Mouse (Mus musculus) small intestine, adult 2 months (tissue): ENCODE measurements around the gene Mdm4. TPM values are rescaled to one million over a fixed set of nuclear protein-coding genes. Genes with fewer than 3 reads are reported as not detected.

ENCODE experiments used
- H3K27ac ChIP-seq: fragments of 200-500 bp; 2 replicates; pipeline ENCODE4 v1.5.1; 2012; ENCODE audit warnings: low read depth, low read length, control low read depth, inconsistent platforms; ENCODE audit not compliant: insufficient read depth
- H3K27me3 ChIP-seq: fragments of 200-500 bp; 2 replicates; pipeline ENCODE4 v1.6.1; 2012; ENCODE audit warnings: mild to moderate bottlenecking, moderate library complexity, low read length, inconsistent platforms; ENCODE audit not compliant: control insufficient read depth, insufficient read depth
- H3K36me3 ChIP-seq: fragments of 200-500 bp; 2 replicates; pipeline ENCODE4 v1.6.1; 2012; ENCODE audit warnings: mild to moderate bottlenecking, low read length, control low read depth, inconsistent platforms; ENCODE audit not compliant: control insufficient read depth, insufficient read depth
- H3K4me1 ChIP-seq: fragments of 200-500 bp; 2 replicates; pipeline ENCODE4 v1.6.1; 2012; ENCODE audit warnings: low read length, inconsistent platforms, mixed read lengths; ENCODE audit not compliant: control insufficient read depth, insufficient read depth, insufficient read length
- H3K4me3 ChIP-seq: fragments of 200-500 bp; 2 replicates; pipeline ENCODE4 v1.5.1; 2012; ENCODE audit warnings: low read depth, mild to moderate bottlenecking, control low read depth, inconsistent platforms, low read length, moderate library complexity
- CTCF ChIP-seq: fragments of 200-500 bp; IDR thresholded peaks from 2 replicates; pipeline ENCODE4 v1.5.1; 2012; ENCODE audit warnings: low read depth, mild to moderate bottlenecking, control low read depth, inconsistent platforms, low read length, moderate library complexity, mixed read lengths; ENCODE audit not compliant: insufficient replicate concordance, insufficient read length; ENCODE audit errors: extremely low read depth
- POLR2A ChIP-seq: fragments of 200-500 bp; IDR thresholded peaks from 2 replicates; pipeline ENCODE4 v1.6.1; 2012; ENCODE audit warnings: low read depth, mild to moderate bottlenecking, control low read depth, inconsistent platforms, low read length, moderate library complexity
- WGBS: fragments of 180-500 bp; shearing (Covaris S2); methylation state at CpG from one replicate; pipeline ENCODE4 v1.1.7; 2018; 5-methylcytosine and 5-hydroxymethylcytosine counted together
- polyA plus RNA-seq: library from polyadenylated mRNA; depleted of rRNA; stranded (reverse); fragments of >200 nt; gene quantifications from 2 replicates; pipeline ENCODE4 v1.2.3, GENCODE M21; 2012

Gene Mdm4
- polyA plus RNA-seq, 1 experiment: 11.2 TPM

DNA sequence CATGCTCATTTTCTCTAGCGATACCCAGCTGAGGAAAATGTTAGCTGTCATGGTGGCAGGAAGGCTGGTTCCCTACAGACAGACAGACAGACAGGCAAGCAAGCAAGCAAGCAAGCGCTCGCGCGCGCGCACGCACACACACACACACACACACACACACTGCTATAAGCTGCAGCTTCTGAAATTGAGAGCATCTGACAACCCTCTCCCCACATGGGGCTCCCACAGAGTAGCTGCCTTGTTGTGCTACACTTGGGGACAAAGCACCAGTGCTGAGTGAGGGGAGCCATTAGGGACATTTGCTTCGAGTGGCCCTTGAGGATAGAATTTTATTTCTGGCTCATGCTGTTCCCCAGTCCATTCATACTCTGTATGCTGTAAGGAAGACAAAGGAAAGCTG lies 108.1 kb downstream of the Mdm4 start:
- no peaks in the 10 kb centered on the region; the same call in 1 of the 2 replicates for H3K27me3 ChIP-seq
- no peaks in the 10 kb centered on the region for H3K36me3 ChIP-seq
- 87% methylated on average over 9 of the region's 9 CpGs for WGBS
- H3K4me3 ChIP-seq: no peak overlapping the region
- TF ChIP-seq CTCF (no peak), POLR2A (no peak)
- H3K27ac ChIP-seq: no peak overlapping the region
- no peaks in the 10 kb centered on the region for H3K4me1 ChIP-seq

DNA sequence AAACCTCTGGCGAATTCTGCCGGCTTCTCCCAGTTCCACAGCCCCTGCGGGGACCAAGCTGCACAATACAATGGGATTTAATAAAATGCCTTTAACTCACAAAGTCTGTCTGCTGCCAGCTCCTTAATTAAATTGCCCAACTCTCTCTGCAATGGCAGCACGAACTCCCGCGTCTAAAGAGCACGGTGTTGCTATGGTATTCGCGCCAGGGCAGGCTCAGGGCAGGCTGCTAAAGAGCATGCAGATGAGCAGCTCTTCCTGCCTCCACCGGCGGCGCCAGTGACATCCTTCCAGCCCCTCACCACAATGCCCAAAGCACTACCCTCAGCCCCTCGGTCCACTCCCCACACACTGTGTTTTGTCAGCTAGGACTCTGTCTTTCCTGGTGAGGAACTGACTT lies 109.3 kb downstream of the Mdm4 start:
- Histone ChIP-seq H3K4me3 (no peak overlapping the region), H3K4me1 (no peaks in the 10 kb centered on the region), H3K27ac (no peak overlapping the region), H3K27me3 (no peaks in the 10 kb centered on the region; the same call in 1 of the 2 replicates), H3K36me3 (no peaks in the 10 kb centered on the region)
- 24% methylated on average over 13 of the region's 13 CpGs for WGBS
- no peak for TF ChIP-seq POLR2A
- no peak for TF ChIP-seq CTCF

DNA sequence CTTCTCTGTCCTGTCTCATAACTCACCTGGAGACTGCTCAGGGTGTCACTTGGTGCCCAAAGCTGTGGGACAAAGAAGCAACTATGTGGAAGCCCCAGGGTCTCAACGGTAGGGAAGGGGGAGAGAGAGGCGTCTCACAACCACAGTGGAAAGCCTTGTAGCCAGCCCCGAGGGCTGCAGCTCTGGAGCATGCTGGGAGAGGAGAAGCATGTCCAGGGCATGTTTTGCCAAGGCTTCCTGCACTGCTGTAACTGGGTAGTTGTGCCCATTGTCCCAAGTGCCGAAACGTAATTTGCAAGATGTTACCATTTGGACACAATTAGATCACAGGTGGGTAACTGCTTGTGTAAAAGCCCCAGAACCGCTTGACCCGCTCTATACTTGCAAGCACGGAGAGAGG lies 111.1 kb downstream of the Mdm4 start:
- 82% methylated on average over 8 of the region's 8 CpGs for WGBS

DNA sequence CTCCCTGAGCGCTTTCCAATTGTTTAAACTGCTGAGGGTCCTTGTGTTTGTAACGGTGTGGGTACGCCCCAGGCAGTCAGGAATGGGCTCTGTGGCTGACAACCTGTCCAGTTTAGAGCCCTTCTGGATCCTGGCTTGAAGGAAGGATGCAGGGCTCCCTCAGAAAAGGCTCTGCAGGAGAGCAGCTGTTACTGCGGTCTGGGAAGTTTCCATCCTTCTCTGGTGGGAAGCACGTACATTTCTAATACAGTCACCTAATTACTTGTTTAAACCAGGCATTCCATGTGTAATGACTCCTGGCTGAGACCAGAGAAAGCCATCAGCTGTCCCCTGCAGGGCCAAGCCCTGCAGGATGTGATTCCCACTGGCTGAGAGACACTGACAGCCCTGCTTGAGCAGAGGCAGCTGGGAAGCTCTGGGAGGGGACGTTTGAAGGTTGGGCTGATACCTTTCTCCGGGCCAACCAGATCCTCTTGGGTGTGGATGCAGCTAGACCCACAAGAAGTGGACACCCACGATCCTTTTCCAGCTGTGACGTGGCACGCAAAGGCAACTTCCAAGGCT lies 112.2 kb downstream of the Mdm4 start:
- H3K4me3 ChIP-seq: no peak overlapping the region
- H3K36me3 ChIP-seq: no peaks in the 10 kb centered on the region
- H3K4me1 ChIP-seq: no peaks in the 10 kb centered on the region
- no peaks in the 10 kb centered on the region; the same call in 1 of the 2 replicates for H3K27me3 ChIP-seq
- H3K27ac ChIP-seq: no peak overlapping the region
- TF ChIP-seq CTCF (no peak), POLR2A (no peak)
- WGBS: 22% methylated on average over 10 of the region's 10 CpGs

More for the DNA sequence above, 111.1 kb downstream of the Mdm4 start:
- Histone ChIP-seq H3K27me3 (no peaks in the 10 kb centered on the region; the same call in 1 of the 2 replicates), H3K27ac (no peak overlapping the region), H3K36me3 (no peaks in the 10 kb centered on the region), H3K4me3 (no peak overlapping the region), H3K4me1 (no peaks in the 10 kb centered on the region)
- TF ChIP-seq CTCF (no peak), POLR2A (no peak)

DNA sequence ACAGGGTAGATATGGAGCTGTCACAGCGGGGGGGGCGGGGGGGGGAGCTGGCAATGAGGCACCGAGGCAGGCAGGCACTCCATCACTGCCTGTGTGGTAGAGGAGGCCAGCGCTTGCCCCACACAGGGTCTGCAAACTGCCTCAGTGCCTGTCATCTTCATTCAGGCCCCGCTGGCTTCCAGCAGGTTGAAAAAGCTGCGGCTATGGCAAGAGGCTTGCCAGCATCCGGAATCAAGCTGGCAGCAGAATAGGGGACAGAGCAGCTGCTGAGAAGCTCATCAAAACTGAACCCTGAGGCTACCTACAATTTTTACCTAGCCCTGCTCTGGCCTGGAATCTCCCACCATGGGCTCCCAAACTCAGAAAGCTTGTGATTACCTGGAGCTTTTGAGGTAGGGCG lies 112.8 kb downstream of the Mdm4 start:
- H3K4me3 ChIP-seq: no peak overlapping the region
- TF ChIP-seq CTCF: no peak
- TF ChIP-seq POLR2A: no peak
- H3K27me3 ChIP-seq: no peaks in the 10 kb centered on the region; the same call in 1 of the 2 replicates
- no peaks in the 10 kb centered on the region for H3K36me3 ChIP-seq
- WGBS: 22% methylated on average over 8 of the region's 8 CpGs
- no peaks in the 10 kb centered on the region for H3K4me1 ChIP-seq
- H3K27ac ChIP-seq: no peak overlapping the region

DNA sequence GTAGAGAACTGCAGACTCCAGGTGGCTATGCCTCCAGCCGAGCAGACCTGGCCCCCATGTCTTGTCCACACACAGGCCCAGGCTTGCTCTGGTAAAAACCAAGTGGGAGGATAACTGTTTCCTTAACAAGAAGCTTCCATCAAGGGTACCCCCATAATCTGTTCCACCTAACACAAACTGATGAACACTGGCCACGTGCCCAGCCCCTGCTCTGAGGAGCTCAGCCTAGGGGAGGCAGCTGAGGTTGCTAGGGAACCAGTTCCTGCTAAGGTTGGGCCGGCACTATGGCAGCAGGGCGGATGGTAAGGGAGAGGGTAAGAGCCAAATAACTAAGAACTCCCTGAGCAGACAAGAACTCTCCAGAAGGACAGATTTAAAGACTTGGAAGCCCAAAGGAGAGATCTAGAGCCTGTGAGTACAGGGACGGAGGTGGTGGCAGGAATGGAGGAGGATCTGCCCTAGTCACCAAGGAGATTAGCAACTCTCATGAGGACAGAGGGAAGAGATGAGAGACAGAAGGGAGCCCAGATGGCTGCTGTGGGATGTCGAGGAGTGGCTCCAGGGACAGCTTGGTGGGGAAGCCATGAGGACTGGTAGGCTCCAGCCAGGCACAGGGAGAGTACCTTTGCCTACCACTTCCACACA lies 114.4 kb downstream of the Mdm4 start:
- H3K27ac ChIP-seq: no peak overlapping the region
- H3K27me3 ChIP-seq: no peaks in the 10 kb centered on the region; the same call in 1 of the 2 replicates
- TF ChIP-seq POLR2A (no peak), CTCF (no peak)
- H3K4me1 ChIP-seq: no peaks in the 10 kb centered on the region
- H3K36me3 ChIP-seq: no peaks in the 10 kb centered on the region
- WGBS: 39% methylated on average over 6 of the region's 6 CpGs
- H3K4me3 ChIP-seq: no peak overlapping the region

DNA sequence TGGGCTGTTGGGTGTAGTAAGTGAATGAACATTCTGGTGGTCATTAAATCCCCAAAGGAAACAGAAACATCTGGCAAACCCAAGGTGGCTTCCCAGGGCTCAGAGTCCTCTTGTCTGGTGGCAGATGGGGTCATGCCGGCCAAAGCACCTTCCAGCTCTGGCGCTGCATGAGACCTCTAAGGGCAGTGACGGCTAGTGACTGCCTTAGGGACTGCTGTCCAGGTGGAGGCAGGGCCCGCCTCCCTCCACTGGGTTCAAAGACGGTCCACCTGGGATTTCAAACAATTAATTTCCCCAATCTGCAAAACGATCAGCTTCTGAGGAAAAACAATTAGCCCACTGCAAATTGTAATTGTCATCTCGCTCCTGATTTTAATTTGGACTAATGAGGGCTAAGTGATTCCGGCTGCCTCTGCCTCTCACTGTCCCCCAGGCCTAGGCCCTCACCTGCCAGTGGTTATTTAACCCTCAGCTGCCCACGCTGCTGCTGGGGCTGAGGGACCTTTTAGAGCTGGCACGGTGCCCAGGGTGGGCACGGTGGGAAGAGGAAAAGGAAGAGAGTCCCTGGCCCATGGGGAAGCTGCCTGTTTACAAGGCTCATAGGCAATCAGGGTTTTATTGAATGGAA lies 119.8 kb downstream of the Mdm4 start:
- Histone ChIP-seq H3K27ac (no peak overlapping the region), H3K36me3 (no peaks in the 10 kb centered on the region), H3K4me3 (no peak overlapping the region), H3K27me3 (no peaks in the 10 kb centered on the region), H3K4me1 (no peaks in the 10 kb centered on the region)
- WGBS: 66% methylated on average over 11 of the region's 11 CpGs
- TF ChIP-seq POLR2A (no peak), CTCF (no peak)
